Mouse (Mus musculus): ENCODE data around the gene Tmem94. TPM values are rescaled to one million over a fixed set of nuclear protein-coding genes. Genes with fewer than 3 reads are reported as not detected.

Gene Tmem94
- 13.5 and 14.3 TPM in 2 replicates for polyA plus RNA-seq (2015; fragmentation: Nextera tagmentation; extraction: Ambion mirVana)

DNA sequence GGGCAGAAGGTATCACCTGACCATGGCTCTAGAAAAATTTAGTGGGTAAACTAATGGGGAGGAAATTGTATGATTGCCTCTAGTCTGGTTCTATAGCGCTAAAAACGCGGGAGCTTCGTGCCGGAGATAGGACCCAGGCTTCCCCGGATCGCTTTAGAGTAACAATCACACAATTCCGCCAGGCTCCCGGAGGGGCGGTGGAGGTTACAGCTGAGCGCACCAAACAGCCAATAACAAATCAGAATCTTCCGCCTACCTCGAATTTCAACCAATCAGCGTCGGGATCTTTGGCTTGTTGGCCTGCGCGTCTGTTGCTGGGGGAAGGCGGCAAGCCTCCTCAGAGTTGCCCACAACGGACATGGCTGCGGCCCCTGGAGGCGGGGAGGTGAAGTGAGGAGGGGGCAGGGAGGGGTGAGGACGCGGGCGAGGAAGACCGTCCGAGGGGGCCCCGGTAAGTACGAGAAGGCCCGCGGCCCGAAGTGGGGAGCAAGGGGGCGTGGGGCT is at the start of gene Tmem94:
Gene Tmem94 (plus strand): TSS at position 331 of the 504 bp plus-strand sequence.

DNA sequence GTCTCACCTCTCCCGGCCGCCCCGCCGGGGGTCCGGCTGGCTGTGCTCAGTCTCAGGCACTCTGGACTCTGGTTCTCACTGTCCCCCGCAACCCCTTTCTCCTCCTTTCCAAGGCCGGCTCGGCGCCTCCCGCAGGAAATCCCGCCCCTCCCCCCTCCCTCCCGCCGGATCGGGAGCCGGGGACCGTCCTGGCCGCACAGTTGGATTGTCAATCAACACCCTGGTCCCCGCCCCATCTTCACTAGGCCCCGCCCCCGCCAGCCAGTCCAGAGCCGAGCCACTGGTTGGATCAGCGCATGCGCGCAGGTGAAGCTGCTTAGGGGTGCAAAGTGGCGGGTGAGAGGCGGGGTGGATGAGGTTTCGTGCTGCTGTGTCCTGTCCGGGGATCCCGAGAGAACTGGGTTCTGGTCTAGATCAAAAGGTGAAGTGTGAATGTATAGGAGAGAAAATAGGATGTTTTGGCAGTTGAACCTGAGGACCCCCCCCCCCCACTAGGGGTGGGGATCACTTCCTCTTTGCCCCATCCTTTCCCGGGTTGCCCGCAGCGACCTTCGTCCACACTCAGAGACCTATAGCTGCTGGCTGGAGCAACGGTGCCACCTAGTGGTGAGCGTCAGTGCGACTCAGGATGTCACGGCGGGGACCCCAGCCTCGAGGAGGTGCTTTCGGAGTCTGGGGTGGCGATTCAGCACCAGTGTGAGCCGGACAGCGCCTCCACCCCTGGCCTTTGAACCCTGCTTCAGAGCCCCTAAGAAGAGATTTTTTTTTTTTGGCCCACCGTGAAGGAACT is 48.5 kb downstream of the Tmem94 start, which contains the start of gene Caskin2:
Gene Caskin2 (minus strand): TSS at position 133 of the 790 bp plus-strand sequence.

DNA sequence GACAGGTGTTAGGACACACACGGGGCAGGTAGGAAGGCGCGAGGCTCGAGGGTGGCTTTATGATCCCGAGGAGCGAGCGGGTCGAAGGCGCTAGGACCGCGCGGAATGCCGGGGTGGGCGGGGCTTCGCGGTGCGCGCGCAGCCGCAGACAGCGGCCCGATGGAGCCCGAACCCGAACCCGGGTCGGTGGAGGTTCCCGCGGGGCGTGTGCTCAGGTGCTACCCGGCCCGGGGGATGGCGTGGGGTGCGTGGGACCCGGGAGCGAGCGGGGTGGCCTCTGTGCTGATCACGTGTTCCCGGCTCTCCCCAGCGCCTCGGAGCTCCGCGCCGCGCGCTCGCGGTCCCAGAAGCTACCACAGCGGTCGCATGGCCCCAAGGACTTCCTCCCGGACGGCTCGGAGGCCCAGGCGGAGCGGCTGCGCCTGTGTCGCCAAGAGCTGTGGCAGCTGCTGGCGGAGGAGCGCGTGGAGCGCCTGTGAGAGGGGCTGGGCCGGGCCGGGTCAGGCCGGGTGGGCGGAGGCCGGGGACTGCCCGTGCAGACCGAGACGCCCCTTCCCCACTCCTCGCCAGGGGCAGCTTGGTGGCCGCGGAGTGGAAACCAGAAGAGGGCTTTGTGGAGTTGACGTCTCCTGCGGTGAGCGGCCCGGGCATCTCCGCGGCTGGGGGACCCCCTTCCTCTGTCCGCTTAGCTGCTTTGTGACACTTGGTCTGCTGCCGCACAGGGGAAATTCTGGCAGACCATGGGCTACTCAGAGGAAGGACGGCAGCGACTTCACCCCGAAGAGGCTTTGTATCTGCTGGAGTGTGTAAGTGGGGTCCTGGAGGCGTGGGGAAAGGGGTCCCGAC is 49.6 kb downstream of the Tmem94 start, which contains the start of gene Tsen54:
Gene Tsen54 (plus strand): TSS at position 120 of the 846 bp plus-strand sequence.

DNA sequence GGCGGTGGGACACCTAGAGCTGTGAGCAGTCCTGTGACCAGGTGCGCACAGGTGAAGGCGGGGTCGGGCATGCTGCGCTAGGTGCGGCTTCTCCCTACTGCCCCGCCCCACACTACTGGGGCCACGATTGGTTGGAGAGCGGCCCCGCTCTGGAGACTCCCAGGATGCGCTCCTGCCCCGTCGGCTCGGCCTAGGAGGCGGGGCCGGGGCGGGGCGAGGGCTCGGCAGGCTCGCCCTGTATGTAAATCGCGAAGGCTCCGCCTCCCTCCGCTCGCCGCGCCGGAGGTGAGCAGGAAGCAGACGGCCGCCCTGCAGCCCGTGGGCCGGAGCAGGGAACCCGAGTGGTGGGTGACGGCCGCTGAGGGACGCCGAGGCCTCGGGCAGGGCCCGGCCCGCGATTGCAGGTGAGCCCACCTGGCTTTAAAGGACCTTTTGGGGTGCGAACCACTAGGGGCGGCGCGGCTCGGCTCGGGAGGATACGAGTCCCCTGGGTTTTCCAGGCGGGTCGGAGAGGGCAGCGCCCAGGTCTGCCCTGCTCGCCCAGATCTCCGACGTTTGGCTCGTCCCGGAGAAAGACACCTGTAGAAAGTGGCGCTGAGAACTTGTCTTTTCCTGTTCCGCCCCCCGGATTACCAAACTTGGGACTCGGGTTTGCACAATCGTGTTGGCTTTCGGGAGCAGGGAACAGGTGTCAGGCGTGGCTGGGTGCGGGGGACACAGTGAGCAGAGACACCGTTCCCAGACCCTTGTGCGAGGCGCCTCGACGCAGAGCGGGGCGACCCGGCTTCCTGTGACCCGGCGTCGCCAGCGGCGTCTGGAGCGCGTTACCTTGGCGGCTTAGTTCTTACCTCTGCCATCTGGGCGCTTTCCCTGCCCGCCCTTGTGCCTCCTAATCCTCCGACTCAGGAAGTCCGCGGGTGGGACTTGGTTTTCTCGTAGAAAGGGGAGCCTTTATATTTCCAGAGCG is 58.8 kb downstream of the Tmem94 start, which contains the start of gene Llgl2:
Gene Llgl2 (plus strand): TSS at position 276 of the 967 bp plus-strand sequence.

Small RNA genes lying within 50 kb of the gene (microRNA-seq; reads per million reads assigned to microRNA genes)
- 0.20 to 0.21 reads per million in 2 experiments for gene Mir5621

Other genes starting within 250 kb of the Tmem94 start
- 392 and 414 TPM in 2 replicates for gene Sumo2, start 229.2 kb upstream of the Tmem94 start, polyA plus RNA-seq (2015; fragmentation: Nextera tagmentation; extraction: Ambion mirVana)
- gene Nup85, start 201.0 kb upstream of the Tmem94 start, polyA plus RNA-seq (2015; fragmentation: Nextera tagmentation; extraction: Ambion mirVana): 41.2 and 48.4 TPM in 2 replicates
- 94.2 and 98.5 TPM in 2 replicates for gene Mrps7, start 161.5 kb upstream of the Tmem94 start, polyA plus RNA-seq (2015; fragmentation: Nextera tagmentation; extraction: Ambion mirVana)
- gene Gga3, start 161.4 kb upstream of the Tmem94 start, polyA plus RNA-seq (2015; fragmentation: Nextera tagmentation; extraction: Ambion mirVana): 6.8 and 9.8 TPM in 2 replicates
- 30.1 and 42.9 TPM in 2 replicates for gene Mif4gd, start 152.5 kb upstream of the Tmem94 start, polyA plus RNA-seq (2015; fragmentation: Nextera tagmentation; extraction: Ambion mirVana)
- 18.5 and 27.4 TPM in 2 replicates for gene Slc25a19, start 137.1 kb upstream of the Tmem94 start, polyA plus RNA-seq (2015; fragmentation: Nextera tagmentation; extraction: Ambion mirVana)
- gene Grb2, start 56.8 kb upstream of the Tmem94 start, polyA plus RNA-seq (2015; fragmentation: Nextera tagmentation; extraction: Ambion mirVana): 83.7 and 94.0 TPM in 2 replicates
- gene Caskin2, start 48.2 kb downstream of the Tmem94 start, polyA plus RNA-seq (2015; fragmentation: Nextera tagmentation; extraction: Ambion mirVana): 7.4 and 7.9 TPM in 2 replicates
- gene Tsen54, start 49.3 kb downstream of the Tmem94 start, polyA plus RNA-seq (2015; fragmentation: Nextera tagmentation; extraction: Ambion mirVana): 18.6 and 21.4 TPM in 2 replicates
- 13.0 and 14.3 TPM in 2 replicates for gene Llgl2, start 58.6 kb downstream of the Tmem94 start, polyA plus RNA-seq (2015; fragmentation: Nextera tagmentation; extraction: Ambion mirVana)
- gene Myo15b, start 93.0 kb downstream of the Tmem94 start, polyA plus RNA-seq (2015; fragmentation: Nextera tagmentation; extraction: Ambion mirVana): 0.19 and 0.31 TPM in 2 replicates
- gene Smim5, start 134.5 kb downstream of the Tmem94 start, polyA plus RNA-seq (2015; fragmentation: Nextera tagmentation; extraction: Ambion mirVana): 35.1 and 36.7 TPM in 2 replicates
- 0.64 and 0.80 TPM in 2 replicates for gene Smim6, start 146.6 kb downstream of the Tmem94 start, polyA plus RNA-seq (2015; fragmentation: Nextera tagmentation; extraction: Ambion mirVana)
- gene Sap30bp, start 167.8 kb downstream of the Tmem94 start, polyA plus RNA-seq (2015; fragmentation: Nextera tagmentation; extraction: Ambion mirVana): 20.3 and 23.4 TPM in 2 replicates
- 5.2 and 5.6 TPM in 2 replicates for gene Recql5, start 168.0 kb downstream of the Tmem94 start, polyA plus RNA-seq (2015; fragmentation: Nextera tagmentation; extraction: Ambion mirVana)
- gene Itgb4, start 209.3 kb downstream of the Tmem94 start, polyA plus RNA-seq (2015; fragmentation: Nextera tagmentation; extraction: Ambion mirVana): 1.6 and 2.1 TPM in 2 replicates
- gene Galk1, start 247.3 kb downstream of the Tmem94 start, polyA plus RNA-seq (2015; fragmentation: Nextera tagmentation; extraction: Ambion mirVana): 51.1 and 63.1 TPM in 2 replicates